Mouse (Mus musculus) thymus, adult 2 months (tissue): ENCODE results near the gene Car10. TPM values are rescaled to one million over a fixed set of nuclear protein-coding genes. Genes with fewer than 3 reads are reported as not detected.

ENCODE experiments used
- DNase-seq: peaks from one replicate; pipeline ENCODE4 v3.0.0; 2021
- H3K27ac ChIP-seq: fragments of 200-500 bp; 2 replicates; pipeline ENCODE4 v1.5.1; 2012; ENCODE audit warnings: low read length, control low read depth; ENCODE audit not compliant: control insufficient read depth, insufficient read depth
- H3K27me3 ChIP-seq: fragments of 200-500 bp; 2 replicates; pipeline ENCODE4 v1.6.1; 2012; ENCODE audit warnings: mild to moderate bottlenecking, low read length, moderate library complexity, mixed read lengths; ENCODE audit not compliant: control insufficient read depth, insufficient read depth
- H3K36me3 ChIP-seq: fragments of 200-500 bp; 2 replicates; pipeline ENCODE4 v1.6.1; 2012; ENCODE audit warnings: mild to moderate bottlenecking, low read length, moderate library complexity; ENCODE audit not compliant: control insufficient read depth, insufficient read depth
- H3K4me1 ChIP-seq: fragments of 200-500 bp; replicated peaks from 2 replicates; pipeline ENCODE4 v1.6.1; 2012; ENCODE audit warnings: low read length; ENCODE audit not compliant: control insufficient read depth, insufficient read depth
- H3K4me3 ChIP-seq: fragments of 200-500 bp; 2 replicates; pipeline ENCODE4 v1.5.1; 2012; ENCODE audit warnings: mild to moderate bottlenecking, low read length, control low read depth, moderate library complexity; ENCODE audit not compliant: control insufficient read depth, insufficient read depth
- CTCF ChIP-seq: fragments of 200-500 bp; IDR thresholded peaks from 2 replicates; pipeline ENCODE4 v1.5.1; 2012; ENCODE audit warnings: mild to moderate bottlenecking, control low read depth, low read length, moderate library complexity, borderline replicate concordance; ENCODE audit not compliant: control insufficient read depth, poor library complexity, insufficient read depth; ENCODE audit errors: extremely low read depth
- POLR2A ChIP-seq: fragments of 200-500 bp; IDR thresholded peaks from 2 replicates; pipeline ENCODE4 v1.6.1; 2012; ENCODE audit warnings: mild to moderate bottlenecking, low read length, control low read depth, moderate library complexity; ENCODE audit not compliant: control insufficient read depth, poor library complexity, insufficient read depth; ENCODE audit errors: extremely low read depth
- WGBS: fragments of 180-500 bp; shearing (Covaris S2); methylation state at CpG from one replicate; pipeline ENCODE4 v1.1.7; 2018; 5-methylcytosine and 5-hydroxymethylcytosine counted together
- polyA plus RNA-seq: library from polyadenylated mRNA; depleted of rRNA; stranded (reverse); fragments of >200 nt; gene quantifications from 2 replicates; pipeline ENCODE4 v1.2.3, GENCODE M21; 2012

The Car10 gene
- polyA plus RNA-seq, 1 experiment: 0.03 TPM

- Histone ChIP-seq H3K4me1 (no peaks in the 10 kb centered on the region), H3K36me3 (no peaks in the 10 kb centered on the region), H3K4me3 (no peak overlapping the region), H3K27ac (no peak overlapping the region), H3K27me3 (no peaks in the 10 kb centered on the region)
- no peak for DNase-seq
- 84% methylated on average over 10 of the region's 10 CpGs for WGBS
- TF ChIP-seq POLR2A (no peak), CTCF (no peak)
Measured at GRCm38 (mm10) chr11:93120766-93121415, 23.1 kb downstream of the Car10 start.

GRCm38 (mm10) chr11:93123691-93124090, 25.9 kb downstream of the Car10 start:
- TF ChIP-seq POLR2A (no peak), CTCF (no peak)
- H3K4me3 ChIP-seq: no peak overlapping the region
- H3K36me3 ChIP-seq: no peaks in the 10 kb centered on the region
- no peaks in the 10 kb centered on the region for H3K27me3 ChIP-seq
- no peaks in the 10 kb centered on the region for H3K4me1 ChIP-seq
- 77% methylated on average over 4 of the region's 4 CpGs for WGBS
- no peak overlapping the region for H3K27ac ChIP-seq
- no peak for DNase-seq

GRCm38 (mm10) chr11:93126466-93126865, 28.6 kb downstream of the Car10 start:
- Histone ChIP-seq H3K4me1 (no peaks in the 10 kb centered on the region), H3K27me3 (no peaks in the 10 kb centered on the region), H3K36me3 (no peaks in the 10 kb centered on the region), H3K4me3 (no peak overlapping the region), H3K27ac (no peak overlapping the region)
- no peak for DNase-seq
- WGBS: 93% methylated on average over 3 of the region's 3 CpGs
- TF ChIP-seq POLR2A (no peak), CTCF (no peak)

- no peak for DNase-seq
- no peak overlapping the region for H3K27ac ChIP-seq
- 70% methylated on average over 2 of the region's 2 CpGs for WGBS
- H3K27me3 ChIP-seq: no peaks in the 10 kb centered on the region
- H3K4me1 ChIP-seq: no peaks in the 10 kb centered on the region
- TF ChIP-seq POLR2A (no peak), CTCF (no peak)
- no peak overlapping the region for H3K4me3 ChIP-seq
- H3K36me3 ChIP-seq: no peaks in the 10 kb centered on the region
Measured at GRCm38 (mm10) chr11:93128481-93128880, 30.7 kb downstream of the Car10 start.

GRCm38 (mm10) chr11:93137841-93138240, 40.0 kb downstream of the Car10 start:
- 81% methylated on average over 1 of the region's 1 CpGs for WGBS
- Histone ChIP-seq H3K27me3 (no peaks in the 10 kb centered on the region), H3K4me3 (no peak overlapping the region), H3K27ac (no peak overlapping the region), H3K36me3 (no peaks in the 10 kb centered on the region), H3K4me1 (no peaks in the 10 kb centered on the region)
- TF ChIP-seq POLR2A: no peak
- no peak for TF ChIP-seq CTCF
- no peak for DNase-seq

GRCm38 (mm10) chr11:93141727-93142126, 43.9 kb downstream of the Car10 start:
- Histone ChIP-seq H3K4me1 (no peaks in the 10 kb centered on the region), H3K4me3 (no peak overlapping the region), H3K36me3 (no peaks in the 10 kb centered on the region), H3K27me3 (no peaks in the 10 kb centered on the region), H3K27ac (no peak overlapping the region)
- DNase-seq: no peak
- no peak for TF ChIP-seq CTCF
- no peak for TF ChIP-seq POLR2A
- 91% methylated on average over 1 of the region's 1 CpGs for WGBS

GRCm38 (mm10) chr11:93144544-93144943, 46.7 kb downstream of the Car10 start:
- H3K36me3 ChIP-seq: no peaks in the 10 kb centered on the region
- H3K4me3 ChIP-seq: no peak overlapping the region
- no peaks in the 10 kb centered on the region for H3K27me3 ChIP-seq
- H3K4me1 ChIP-seq: no peaks in the 10 kb centered on the region
- TF ChIP-seq CTCF: no peak
- TF ChIP-seq POLR2A: no peak
- WGBS: 16% methylated on average over 2 of the region's 2 CpGs
- no peak overlapping the region for H3K27ac ChIP-seq
- no peak for DNase-seq
